Mouse (Mus musculus) forebrain, embryonic 14.5 days (tissue): ENCODE data around the gene Cdk14. TPM values are rescaled to one million over a fixed set of nuclear protein-coding genes. Genes with fewer than 3 reads are reported as not detected.

Experiments used
- ATAC-seq: fragments of 200-750 bp; cut with Nextera tagmentation; 2 replicates; pipeline ENCODE4 v1.8.0; 2017; ENCODE audit warnings: mild to moderate bottlenecking, moderate library complexity
- DNase-seq: peaks from one replicate; pipeline ENCODE4 v3.0.0-alpha.2; 2015; ENCODE audit warnings: low spot score
- H3K27ac ChIP-seq: fragments of 300-500 bp; sonication (generic); 2 replicates; pipeline ENCODE4 v1.5.1; 2014; ENCODE audit warnings: low read depth, mild to moderate bottlenecking, control low read depth, low read length, moderate library complexity
- H3K27me3 ChIP-seq: fragments of 300-500 bp; sonication (generic); replicated peaks from 2 replicates; pipeline ENCODE4 v1.6.1; 2014; ENCODE audit warnings: low read length, control low read depth, mixed read lengths; ENCODE audit not compliant: control insufficient read depth, insufficient read depth
- H3K36me3 ChIP-seq: fragments of 300-500 bp; sonication (generic); 2 replicates; pipeline ENCODE4 v1.6.1; 2014; ENCODE audit warnings: low read length, control low read depth; ENCODE audit not compliant: control insufficient read depth, insufficient read depth
- H3K4me1 ChIP-seq: fragments of 300-500 bp; sonication (generic); 2 replicates; pipeline ENCODE4 v1.6.1; 2014; ENCODE audit warnings: antibody characterized with exemption, low read length, control low read depth; ENCODE audit not compliant: control insufficient read depth, insufficient read depth
- H3K4me2 ChIP-seq: fragments of 300-500 bp; sonication (generic); 2 replicates; pipeline ENCODE4 v1.6.1; 2014; ENCODE audit warnings: mild to moderate bottlenecking, control low read depth, low read length
- H3K4me3 ChIP-seq: fragments of 300-500 bp; sonication (generic); 2 replicates; pipeline ENCODE4 v1.5.1; 2014; ENCODE audit warnings: low read depth, low read length, control low read depth
- H3K9ac ChIP-seq: fragments of 300-500 bp; sonication (generic); 2 replicates; pipeline ENCODE4 v1.6.1; 2014; ENCODE audit warnings: mild to moderate bottlenecking, low read length, control low read depth, moderate library complexity
- H3K9me3 ChIP-seq: fragments of 300-500 bp; sonication (generic); replicated peaks from 2 replicates; pipeline ENCODE4 v1.6.1; 2016; ENCODE audit warnings: low read length, control low read depth, mixed read lengths; ENCODE audit not compliant: control insufficient read depth
- WGBS: fragments of 180-500 bp; shearing (Covaris S2); extraction: QIAGEN DNeasy Blood & Tissue Kit; methylation state at CpG from one replicate; pipeline ENCODE4 v1.1.7; 2014; 5-methylcytosine and 5-hydroxymethylcytosine counted together
- polyA plus RNA-seq: library from polyadenylated mRNA; unstranded; fragments of >200 nt; fragmentation: Nextera tagmentation; extraction: Ambion mirVana; gene quantifications from 2 replicates; pipeline ENCODE4 v1.2.1, GENCODE M21; 2014

Cdk14 gene
- polyA plus RNA-seq, 1 experiment from 2014 or later: 26.6 TPM

DNA sequence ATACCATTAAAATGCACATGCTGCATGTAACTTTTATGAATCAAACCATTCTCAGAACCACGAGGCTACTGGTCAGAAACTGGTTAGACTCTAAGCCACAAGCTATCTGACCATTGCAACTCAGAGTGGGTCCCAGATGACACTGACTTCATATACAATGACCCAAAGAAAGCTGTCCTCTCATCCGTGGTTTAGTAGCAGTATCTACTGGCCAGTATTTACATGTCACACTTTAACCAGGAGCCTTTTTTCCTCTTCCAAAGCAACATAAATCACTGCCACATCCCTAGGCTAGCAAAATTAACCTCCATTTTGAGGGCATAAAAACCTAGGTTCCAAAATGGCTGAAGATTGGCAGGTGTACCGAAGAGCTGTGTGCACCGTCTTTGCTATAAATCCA lies 533.0 kb downstream of the Cdk14 start:
- no peak for ATAC-seq
- DNase-seq: no peak
- H3K9ac ChIP-seq: no peak overlapping the region
- H3K27me3 ChIP-seq: no peaks in the 10 kb centered on the region
- H3K9me3 ChIP-seq: no peaks in the 10 kb centered on the region
- H3K4me2 ChIP-seq: no peak overlapping the region
- H3K36me3 ChIP-seq: no peaks in the 10 kb centered on the region
- no peak overlapping the region for H3K27ac ChIP-seq
- 76% methylated on average over 4 of the region's 4 CpGs for WGBS
- no peaks in the 10 kb centered on the region for H3K4me1 ChIP-seq
- no peak overlapping the region for H3K4me3 ChIP-seq

DNA sequence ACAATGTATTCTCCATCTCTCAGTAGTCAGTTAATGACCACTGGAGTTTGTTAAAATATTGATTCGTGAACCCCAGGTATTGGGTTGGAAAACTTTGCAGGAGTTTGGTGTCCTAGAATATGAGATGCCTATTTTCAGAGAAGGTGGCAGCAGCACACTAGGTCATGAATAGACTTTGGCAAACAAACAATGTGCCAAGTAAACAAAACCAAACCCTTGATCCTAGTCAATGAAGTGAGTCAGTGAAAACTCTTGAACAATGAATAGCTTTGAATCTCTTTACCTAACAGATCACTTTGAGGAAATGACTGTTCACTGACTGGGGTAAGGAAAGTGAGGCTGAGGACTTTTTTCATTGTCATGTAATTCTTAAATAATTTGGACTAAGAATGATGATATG lies 537.3 kb downstream of the Cdk14 start:
- H3K36me3 ChIP-seq: no peaks in the 10 kb centered on the region
- DNase-seq (no peak), ATAC-seq (no peak)
- no peaks in the 10 kb centered on the region for H3K9me3 ChIP-seq
- no peak overlapping the region for H3K9ac ChIP-seq
- no peak overlapping the region for H3K27ac ChIP-seq
- no peak overlapping the region for H3K4me2 ChIP-seq
- H3K4me3 ChIP-seq: no peak overlapping the region
- 93% methylated on average over 1 of the region's 1 CpGs for WGBS
- no peaks in the 10 kb centered on the region for H3K27me3 ChIP-seq
- H3K4me1 ChIP-seq: peaks cover 10% of the 10 kb centered on the region

DNA sequence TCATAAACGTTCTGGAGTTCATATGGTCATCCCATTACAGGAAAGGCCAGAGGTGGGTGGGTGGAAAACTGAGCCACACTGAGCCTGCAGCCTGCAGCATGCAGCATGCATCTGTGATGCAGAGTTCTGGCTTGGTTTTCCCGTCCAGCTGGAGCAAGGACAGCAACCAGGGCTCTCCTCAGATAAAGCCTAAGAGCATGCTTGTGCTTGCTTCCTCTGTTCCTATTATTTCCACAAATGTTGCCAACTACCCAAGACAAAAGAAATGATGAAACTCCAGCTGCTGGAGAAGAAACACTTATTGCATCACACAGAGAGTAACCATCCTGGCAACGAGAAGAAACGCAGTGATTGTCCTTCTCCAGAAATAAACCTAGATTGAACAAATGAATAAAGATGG lies 539.8 kb downstream of the Cdk14 start:
- DNase-seq (no peak), ATAC-seq (no peak)
- no peaks in the 10 kb centered on the region for H3K9me3 ChIP-seq
- H3K36me3 ChIP-seq: no peaks in the 10 kb centered on the region
- H3K27ac ChIP-seq: no peak overlapping the region
- H3K9ac ChIP-seq: no peak overlapping the region
- WGBS: 55% methylated on average over 4 of the region's 4 CpGs
- H3K4me3 ChIP-seq: no peak overlapping the region
- no peak overlapping the region for H3K4me2 ChIP-seq
- peaks cover 28% of the 10 kb centered on the region for H3K4me1 ChIP-seq
- H3K27me3 ChIP-seq: no peaks in the 10 kb centered on the region

DNA sequence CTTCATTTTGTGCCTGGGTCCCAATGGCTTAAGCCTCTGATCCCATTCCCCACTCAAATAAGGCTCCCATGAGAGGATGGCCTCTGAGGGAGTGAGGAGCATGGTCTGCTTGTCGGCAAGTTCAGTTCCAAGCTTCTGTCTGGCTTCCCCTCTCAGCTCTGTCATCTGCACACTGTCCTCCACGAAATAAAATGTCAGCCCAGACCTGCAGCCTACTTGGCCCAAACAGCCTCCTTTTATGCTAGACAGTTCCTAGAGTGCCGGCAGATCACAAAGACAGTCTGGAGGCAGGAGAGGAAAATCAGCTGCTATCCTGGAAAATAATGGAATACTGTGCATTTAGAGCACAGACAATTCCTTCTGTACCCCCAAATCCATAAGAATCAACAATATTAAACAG lies 541.2 kb downstream of the Cdk14 start:
- no peaks in the 10 kb centered on the region for H3K36me3 ChIP-seq
- WGBS: 22% methylated on average over 3 of the region's 3 CpGs
- ATAC-seq (no peak), DNase-seq (no peak)
- H3K27ac ChIP-seq: no peak overlapping the region; the same call in 1 of the 2 replicates
- H3K9me3 ChIP-seq: no peaks in the 10 kb centered on the region
- no peak overlapping the region for H3K4me2 ChIP-seq
- no peak overlapping the region for H3K9ac ChIP-seq
- H3K4me3 ChIP-seq: no peak overlapping the region
- H3K4me1 ChIP-seq: peaks cover 28% of the 10 kb centered on the region
- H3K27me3 ChIP-seq: no peaks in the 10 kb centered on the region

DNA sequence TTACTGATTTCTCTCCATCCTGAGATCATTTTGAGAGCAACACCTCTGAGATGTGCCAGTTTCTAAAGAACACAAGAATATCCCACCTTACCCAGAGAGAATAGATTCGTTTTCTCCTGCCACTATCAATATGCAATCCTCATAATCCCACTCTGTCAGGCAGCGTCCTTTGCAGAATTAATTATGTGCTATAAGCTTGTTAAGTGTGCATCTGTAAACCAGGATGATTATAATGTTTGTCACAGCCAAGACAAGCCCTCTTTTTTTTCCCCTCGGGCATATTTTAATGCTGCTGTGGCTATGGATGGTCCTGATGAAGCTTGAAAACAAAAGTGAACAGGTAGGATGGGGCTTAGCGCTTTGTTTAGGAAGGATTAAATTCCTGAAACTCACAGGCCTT lies 542.5 kb downstream of the Cdk14 start:
- Histone ChIP-seq H3K9me3 (no peaks in the 10 kb centered on the region), H3K4me2 (0 out of 2 replicates have a peak overlapping the region, but pooled peaks have one; percentile 14), H3K4me1 (peaks cover 28% of the 10 kb centered on the region), H3K4me3 (no peak overlapping the region), H3K9ac (peak overlapping the region; percentile 3; the same call in 1 of the 2 replicates), H3K27ac (peak overlapping the region; percentile 67), H3K36me3 (no peaks in the 10 kb centered on the region), H3K27me3 (no peaks in the 10 kb centered on the region)
- peak; percentile 61 for DNase-seq
- 3% methylated on average over 4 of the region's 4 CpGs for WGBS
- ATAC-seq: peak; percentile 57

DNA sequence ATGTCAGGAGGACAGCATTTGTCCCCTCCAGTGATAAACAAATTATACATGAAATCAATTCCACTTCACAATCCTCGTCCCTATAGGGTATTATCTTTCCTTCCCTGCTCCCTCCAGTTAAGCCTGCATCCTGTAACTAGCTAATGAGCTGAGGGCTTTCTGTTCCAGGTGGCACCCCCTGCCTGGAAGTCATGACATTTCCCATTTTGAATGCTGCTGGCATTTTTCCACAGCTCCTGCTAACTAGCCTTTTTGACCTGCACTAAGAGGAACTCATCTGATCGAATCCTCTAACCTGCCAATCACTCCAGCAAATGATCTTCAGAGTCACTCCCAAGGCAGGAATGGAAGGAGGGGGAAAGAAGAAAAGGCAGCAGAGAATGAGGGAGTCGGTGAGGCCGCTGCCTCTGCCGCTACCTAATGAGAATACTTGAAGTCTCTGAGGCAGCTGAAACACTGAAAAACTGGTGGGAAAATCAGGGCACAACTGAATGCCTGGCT lies 542.9 kb downstream of the Cdk14 start:
- Histone ChIP-seq H3K4me1 (peaks cover 28% of the 10 kb centered on the region), H3K4me3 (no peak overlapping the region), H3K9me3 (no peaks in the 10 kb centered on the region), H3K36me3 (no peaks in the 10 kb centered on the region), H3K4me2 (peak overlapping the region; percentile 14; the same call in 1 of the 2 replicates), H3K9ac (no peak overlapping the region), H3K27ac (peak overlapping the region; percentile 67), H3K27me3 (no peaks in the 10 kb centered on the region)
- ATAC-seq (peak; percentile 77), DNase-seq (peak; percentile 81)
- under 1% methylated on average over 5 of the region's 5 CpGs for WGBS

DNA sequence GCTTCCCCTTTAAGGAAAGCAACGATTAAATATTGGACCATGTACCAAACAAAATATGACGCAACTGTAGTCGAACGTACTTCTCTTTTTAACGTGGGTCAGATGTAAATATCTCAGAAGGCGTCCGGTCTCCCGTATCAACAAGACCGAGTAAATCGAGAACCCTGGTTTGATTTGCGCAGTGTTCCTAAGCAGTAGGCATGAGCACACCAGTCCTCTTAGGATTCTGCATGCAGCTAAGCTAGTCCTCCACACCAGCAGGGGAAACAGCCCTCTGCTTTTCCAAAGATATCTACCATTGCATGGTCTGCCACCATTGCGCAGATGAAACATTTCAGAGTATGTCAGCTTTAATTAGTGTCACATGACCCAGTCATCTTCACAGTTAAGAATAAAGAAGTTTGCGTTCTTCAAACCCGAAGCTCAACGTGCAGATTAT lies 543.4 kb downstream of the Cdk14 start:
- H3K27me3 ChIP-seq: no peaks in the 10 kb centered on the region
- ATAC-seq: peak; percentile 55
- peak; percentile 63 for DNase-seq
- peaks cover 28% of the 10 kb centered on the region for H3K4me1 ChIP-seq
- H3K27ac ChIP-seq: peak overlapping the region; percentile 67; the same call in 1 of the 2 replicates
- H3K9ac ChIP-seq: no peak overlapping the region
- no peaks in the 10 kb centered on the region for H3K9me3 ChIP-seq
- peak overlapping the region; percentile 14; the same call in 1 of the 2 replicates for H3K4me2 ChIP-seq
- no peak overlapping the region for H3K4me3 ChIP-seq
- 49% methylated on average over 15 of the region's 15 CpGs for WGBS
- H3K36me3 ChIP-seq: no peaks in the 10 kb centered on the region

DNA sequence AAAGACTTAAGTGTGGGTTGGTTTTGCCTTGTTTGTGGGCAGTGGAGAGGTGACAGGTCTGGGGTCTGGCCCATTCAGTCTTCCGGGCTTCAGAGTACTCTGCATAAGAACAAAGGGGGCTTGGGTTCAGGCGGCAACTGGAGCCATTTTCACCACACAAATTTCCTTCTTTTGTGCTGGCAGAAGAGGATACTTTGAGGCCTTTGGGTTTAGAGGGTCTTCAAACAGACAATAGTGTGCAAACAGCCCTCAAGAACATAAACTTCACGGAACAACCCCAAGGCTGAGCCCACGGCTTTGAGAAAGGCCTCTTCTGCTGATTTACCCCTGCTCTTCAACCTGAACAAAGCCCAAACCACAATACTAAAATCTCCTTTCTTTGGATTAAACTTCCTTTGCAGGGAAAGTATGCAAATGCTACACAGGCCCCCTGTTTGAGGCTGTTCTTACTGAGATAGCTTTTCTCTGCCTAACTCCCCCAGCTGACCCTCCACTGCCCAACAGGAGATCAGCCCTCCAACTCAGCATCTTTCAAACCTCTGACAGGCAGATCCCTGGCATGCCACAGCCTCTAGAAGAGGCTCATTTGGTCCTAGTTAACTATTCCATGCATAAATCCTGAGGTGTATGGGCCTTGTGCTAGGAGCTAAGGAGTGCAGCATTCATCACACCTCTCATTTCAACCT lies 549.9 kb downstream of the Cdk14 start:
- H3K9ac ChIP-seq: no peak overlapping the region
- no peak overlapping the region for H3K4me2 ChIP-seq
- H3K27ac ChIP-seq: peak overlapping the region; percentile 6; the same call in 1 of the 2 replicates
- H3K27me3 ChIP-seq: no peaks in the 10 kb centered on the region
- peaks cover 40% of the 10 kb centered on the region for H3K4me1 ChIP-seq
- DNase-seq: no peak
- no peak for ATAC-seq
- H3K9me3 ChIP-seq: no peaks in the 10 kb centered on the region
- no peak overlapping the region for H3K4me3 ChIP-seq
- WGBS: 18% methylated on average over 4 of the region's 4 CpGs
- no peaks in the 10 kb centered on the region for H3K36me3 ChIP-seq

DNA sequence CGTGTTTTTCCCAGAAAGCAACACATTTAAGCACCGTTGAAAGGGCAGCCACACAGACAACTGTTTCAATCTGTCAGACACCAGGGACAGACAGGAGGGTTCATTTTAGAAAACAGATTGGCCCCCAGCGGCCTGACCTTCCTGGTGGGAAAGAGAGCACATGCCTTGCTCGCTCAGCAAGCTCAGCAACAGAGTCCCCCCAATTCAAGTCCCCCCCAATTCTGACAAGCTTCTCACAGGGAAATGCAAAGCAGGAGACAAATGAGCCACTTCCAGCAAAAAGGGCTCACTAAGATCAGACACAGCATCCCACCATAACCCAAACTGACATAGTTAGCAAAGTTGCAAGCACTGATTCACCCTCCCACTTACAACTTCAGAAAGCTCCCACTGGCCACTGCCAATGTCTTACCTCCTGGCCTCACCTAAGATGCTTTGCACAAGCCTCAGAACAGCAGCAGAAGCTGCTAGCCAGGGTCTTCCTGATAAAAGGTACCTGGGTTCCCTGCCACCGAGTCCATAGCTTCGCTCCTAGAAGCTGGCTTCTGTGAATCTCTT lies 551.5 kb downstream of the Cdk14 start:
- Histone ChIP-seq H3K27me3 (no peaks in the 10 kb centered on the region), H3K4me1 (peaks cover 41% of the 10 kb centered on the region), H3K36me3 (no peaks in the 10 kb centered on the region), H3K9ac (no peak overlapping the region), H3K27ac (peak overlapping the region; percentile 67), H3K4me2 (no peak overlapping the region), H3K9me3 (no peaks in the 10 kb centered on the region), H3K4me3 (no peak overlapping the region)
- DNase-seq (no peak), ATAC-seq (no peak)
- 16% methylated on average over 6 of the region's 6 CpGs for WGBS
